Mouse (Mus musculus) embryonic facial prominence, embryonic 10.5 days (tissue): ENCODE measurements around the gene Tmcc1. TPM values are rescaled to one million over a fixed set of nuclear protein-coding genes. Genes with fewer than 3 reads are reported as not detected.
"Not testable (repeated sequence)": the region's sequence is repeated elsewhere in the genome, so short reads cannot be mapped to it uniquely, and the experiment has no call there.

ENCODE experiments used
- DNase-seq: peaks from one replicate; pipeline ENCODE4 v3.0.0-alpha.2; 2017; ENCODE audit warnings: low spot score
- H3K27ac ChIP-seq: fragments of 300-500 bp; sonication (generic); replicated peaks from 2 replicates; pipeline ENCODE4 v1.5.1; 2016; ENCODE audit warnings: mild to moderate bottlenecking
- H3K27me3 ChIP-seq: fragments of 300-500 bp; sonication (generic); replicated peaks from 2 replicates; pipeline ENCODE4 v1.6.1; 2016; ENCODE audit warnings: low read depth, mild to moderate bottlenecking; ENCODE audit not compliant: poor library complexity, severe bottlenecking
- H3K36me3 ChIP-seq: fragments of 300-500 bp; sonication (generic); replicated peaks from 2 replicates; pipeline ENCODE4 v1.6.1; 2016; ENCODE audit warnings: mild to moderate bottlenecking, moderate library complexity
- H3K4me1 ChIP-seq: fragments of 300-500 bp; sonication (generic); 2 replicates; pipeline ENCODE4 v1.6.1; 2016
- H3K4me3 ChIP-seq: fragments of 300-500 bp; sonication (generic); 2 replicates; pipeline ENCODE4 v1.5.1; 2016; ENCODE audit warnings: mild to moderate bottlenecking, moderate library complexity
- H3K9me3 ChIP-seq: fragments of 300-500 bp; sonication (generic); 2 replicates; pipeline ENCODE4 v1.6.1; 2016; ENCODE audit warnings: mild to moderate bottlenecking
- WGBS: fragments of 180-500 bp; shearing (Covaris S2); methylation state at CpG from one replicate; pipeline ENCODE4 v1.1.7; 2016; 5-methylcytosine and 5-hydroxymethylcytosine counted together
- polyA plus RNA-seq: library from polyadenylated mRNA; unstranded; fragments of >200 nt; fragmentation: Nextera tagmentation; extraction: Ambion mirVana; gene quantifications from 2 replicates; pipeline ENCODE4 v1.2.1, GENCODE M21; 2016

Tmcc1 gene
- polyA plus RNA-seq, 1 experiment from 2014 or later: 15.5 TPM

- Histone ChIP-seq H3K4me1 (no peaks in the 10 kb centered on the region), H3K4me3 (no peak overlapping the region), H3K27ac (no peak overlapping the region), H3K9me3 (no peaks in the 10 kb centered on the region), H3K36me3 (peaks cover 5% of the 10 kb centered on the region), H3K27me3 (no peaks in the 10 kb centered on the region)
- no peak for DNase-seq
- 63% methylated on average over 7 of the region's 7 CpGs for WGBS
These were observed 57.2 kb downstream of the Tmcc1 start for GRCm38 (mm10) chr6:116135971-116136632.

- no peaks in the 10 kb centered on the region for H3K4me1 ChIP-seq
- no peak overlapping the region for H3K27ac ChIP-seq
- H3K4me3 ChIP-seq: no peak overlapping the region
- no peaks in the 10 kb centered on the region for H3K27me3 ChIP-seq
- H3K36me3 ChIP-seq: peaks cover 5% of the 10 kb centered on the region
- 82% methylated on average over 8 of the region's 8 CpGs for WGBS
- no peak for DNase-seq
- H3K9me3 ChIP-seq: no peaks in the 10 kb centered on the region
These were observed 59.5 kb downstream of the Tmcc1 start for GRCm38 (mm10) chr6:116133756-116134155.

GRCm38 (mm10) chr6:116131771-116132170 is 61.5 kb downstream of the Tmcc1 start:
- H3K36me3 ChIP-seq: peaks cover 5% of the 10 kb centered on the region
- H3K4me1 ChIP-seq: no peaks in the 10 kb centered on the region
- H3K9me3 ChIP-seq: no peaks in the 10 kb centered on the region
- no peaks in the 10 kb centered on the region for H3K27me3 ChIP-seq
- WGBS: 95% methylated on average over 1 of the region's 1 CpGs
- H3K4me3 ChIP-seq: no peak overlapping the region
- no peak overlapping the region for H3K27ac ChIP-seq
- DNase-seq: no peak

GRCm38 (mm10) chr6:116128710-116129109 is 64.6 kb downstream of the Tmcc1 start:
- DNase-seq: no peak
- Histone ChIP-seq H3K9me3 (no peaks in the 10 kb centered on the region), H3K4me3 (no peak overlapping the region), H3K36me3 (peaks cover 9% of the 10 kb centered on the region), H3K27ac (no peak overlapping the region), H3K4me1 (no peaks in the 10 kb centered on the region), H3K27me3 (no peaks in the 10 kb centered on the region)
- 6% methylated on average over 1 of the region's 1 CpGs for WGBS

- Histone ChIP-seq H3K27ac (no peak overlapping the region), H3K36me3 (peaks cover 12% of the 10 kb centered on the region), H3K27me3 (no peaks in the 10 kb centered on the region), H3K4me1 (no peaks in the 10 kb centered on the region), H3K4me3 (no peak overlapping the region), H3K9me3 (no peaks in the 10 kb centered on the region)
- DNase-seq: no peak
These were observed 65.3 kb downstream of the Tmcc1 start for GRCm38 (mm10) chr6:116127918-116128443.

GRCm38 (mm10) chr6:116126577-116126976 is 66.7 kb downstream of the Tmcc1 start:
- H3K27me3 ChIP-seq: no peaks in the 10 kb centered on the region
- no peak overlapping the region for H3K4me3 ChIP-seq
- H3K36me3 ChIP-seq: peaks cover 26% of the 10 kb centered on the region
- H3K4me1 ChIP-seq: no peaks in the 10 kb centered on the region
- H3K27ac ChIP-seq: no peak overlapping the region
- no peak for DNase-seq
- no peaks in the 10 kb centered on the region for H3K9me3 ChIP-seq

- Histone ChIP-seq H3K36me3 (peaks cover 33% of the 10 kb centered on the region), H3K4me3 (no peak overlapping the region), H3K27ac (no peak overlapping the region), H3K27me3 (no peaks in the 10 kb centered on the region), H3K4me1 (no peaks in the 10 kb centered on the region), H3K9me3 (no peaks in the 10 kb centered on the region)
- 90% methylated on average over 1 of the region's 1 CpGs for WGBS
- no peak for DNase-seq
These were observed 70.4 kb downstream of the Tmcc1 start for GRCm38 (mm10) chr6:116122881-116123280.

- DNase-seq: no peak
- H3K27me3 ChIP-seq: no peaks in the 10 kb centered on the region
- H3K4me1 ChIP-seq: no peaks in the 10 kb centered on the region
- peaks cover 33% of the 10 kb centered on the region for H3K36me3 ChIP-seq
- no peak overlapping the region for H3K27ac ChIP-seq
- no peaks in the 10 kb centered on the region for H3K9me3 ChIP-seq
- no peak overlapping the region for H3K4me3 ChIP-seq
- 79% methylated on average over 4 of the region's 4 CpGs for WGBS
These were observed 73.6 kb downstream of the Tmcc1 start for GRCm38 (mm10) chr6:116119669-116120068.

GRCm38 (mm10) chr6:116116634-116117033 is 76.7 kb downstream of the Tmcc1 start:
- not testable (repeated sequence) for H3K36me3 ChIP-seq, H3K4me3 ChIP-seq, H3K27ac ChIP-seq, H3K27me3 ChIP-seq, H3K4me1 ChIP-seq, H3K9me3 ChIP-seq, DNase-seq
- 94% methylated on average over 6 of the region's 6 CpGs for WGBS

- 84% methylated on average over 4 of the region's 4 CpGs for WGBS
- H3K27me3 ChIP-seq: no peaks in the 10 kb centered on the region
- H3K9me3 ChIP-seq: no peaks in the 10 kb centered on the region
- H3K36me3 ChIP-seq: no peaks in the 10 kb centered on the region
- no peak overlapping the region for H3K4me3 ChIP-seq
- peaks cover 14% of the 10 kb centered on the region for H3K4me1 ChIP-seq
- no peak for DNase-seq
- H3K27ac ChIP-seq: no peak overlapping the region
These were observed 82.7 kb downstream of the Tmcc1 start for GRCm38 (mm10) chr6:116110588-116110987.

GRCm38 (mm10) chr6:116107471-116108358 is 85.6 kb downstream of the Tmcc1 start:
- peak; percentile 68 for DNase-seq
- WGBS: under 1% methylated on average over 29 of the region's 29 CpGs

GRCm38 (mm10) chr6:116106967-116107470 is 86.3 kb downstream of the Tmcc1 start:
- WGBS: under 1% methylated on average over 6 of the region's 6 CpGs
- DNase-seq: no peak
- H3K4me3 ChIP-seq: peak overlapping the region; percentile 73
- no peaks in the 10 kb centered on the region for H3K36me3 ChIP-seq
- no peaks in the 10 kb centered on the region for H3K27me3 ChIP-seq
- peak overlapping the region; percentile 82 for H3K27ac ChIP-seq
- H3K9me3 ChIP-seq: no peaks in the 10 kb centered on the region
- H3K4me1 ChIP-seq: peaks cover 14% of the 10 kb centered on the region

More at GRCm38 (mm10) chr6:116107471-116108358, 85.6 kb downstream of the Tmcc1 start:
- H3K4me3 ChIP-seq: peak overlapping the region; percentile 73
- peak overlapping the region; percentile 82 for H3K27ac ChIP-seq
- peaks cover 14% of the 10 kb centered on the region for H3K4me1 ChIP-seq
- no peaks in the 10 kb centered on the region for H3K27me3 ChIP-seq
- H3K9me3 ChIP-seq: no peaks in the 10 kb centered on the region
- H3K36me3 ChIP-seq: no peaks in the 10 kb centered on the region
